Mouse (Mus musculus) layer of hippocampus, adult 11-12 months (tissue): ENCODE data around the gene Tmco3.

ENCODE experiments used
- DNase-seq: peaks from one replicate; pipeline ENCODE4 v3.0.0; 2022; ENCODE audit warnings: low spot score

Gene Tmco3

GRCm38 (mm10) chr8:13287692-13288623 is at the start of gene Tmco3, which contains the start of gene Dcun1d2:
TSS of gene Tmco3 (plus strand) at chr8:13288190.
TSS of gene Dcun1d2 (minus strand) at chr8:13288131.
- DNase-seq: peak; percentile 95

GRCm38 (mm10) chr8:13240055-13240454 is 47.9 kb upstream of the Tmco3 start:
- DNase-seq: no peak

- DNase-seq: no peak
Observed at GRCm38 (mm10) chr8:13240691-13241090, 47.3 kb upstream of the Tmco3 start.

GRCm38 (mm10) chr8:13242985-13243870 is 44.8 kb upstream of the Tmco3 start:
- DNase-seq: no peak

- no peak for DNase-seq
Observed at GRCm38 (mm10) chr8:13244343-13244880, 43.6 kb upstream of the Tmco3 start.

- no peak for DNase-seq
Observed at GRCm38 (mm10) chr8:13252837-13253236, 35.2 kb upstream of the Tmco3 start.

GRCm38 (mm10) chr8:13253413-13253812 is 34.6 kb upstream of the Tmco3 start:
- no peak for DNase-seq

- peak; percentile 82 for DNase-seq
Observed at GRCm38 (mm10) chr8:13254019-13254418, 34.0 kb upstream of the Tmco3 start, which contains the start of gene Adprhl1. TSS of gene Adprhl1 (minus strand) at chr8:13254162.

GRCm38 (mm10) chr8:13263376-13263775 is 24.6 kb upstream of the Tmco3 start:
- DNase-seq: no peak

- DNase-seq: peak; percentile 23
Observed at GRCm38 (mm10) chr8:13267566-13267965, 20.4 kb upstream of the Tmco3 start.

- DNase-seq: no peak
Observed at GRCm38 (mm10) chr8:13272834-13273233, 15.2 kb upstream of the Tmco3 start.

- DNase-seq: no peak
Observed at GRCm38 (mm10) chr8:13276941-13277447, 11.0 kb upstream of the Tmco3 start.

GRCm38 (mm10) chr8:13283200-13283599 is 4.8 kb upstream of the Tmco3 start:
- DNase-seq: no peak

- peak; percentile 81 for DNase-seq
Observed at GRCm38 (mm10) chr8:13287304-13287691, 692 bp upstream of the Tmco3 start.

GRCm38 (mm10) chr8:13288646-13289045 is 656 bp downstream of the Tmco3 start:
- no peak for DNase-seq

- peak; percentile 78 for DNase-seq
Observed at GRCm38 (mm10) chr8:13292364-13292763, 4.4 kb downstream of the Tmco3 start.

- no peak for DNase-seq
Observed at GRCm38 (mm10) chr8:13293677-13294470, 5.9 kb downstream of the Tmco3 start.

- no peak for DNase-seq
Observed at GRCm38 (mm10) chr8:13299571-13299970, 11.6 kb downstream of the Tmco3 start.

- no peak for DNase-seq
Observed at GRCm38 (mm10) chr8:13301036-13301435, 13.0 kb downstream of the Tmco3 start.

- DNase-seq: no peak
Observed at GRCm38 (mm10) chr8:13305459-13305858, 17.5 kb downstream of the Tmco3 start.

- no peak for DNase-seq
Observed at GRCm38 (mm10) chr8:13305884-13306283, 17.9 kb downstream of the Tmco3 start.
